Mouse (Mus musculus) neutrophil, adult 83 days (primary cell): ENCODE data around the gene Parm1. TPM values are rescaled to one million over a fixed set of nuclear protein-coding genes. Genes with fewer than 3 reads are reported as not detected.

ENCODE experiments used
- total RNA-seq, 2 experiments: library from RNA; stranded (reverse); gene quantifications; one replicate each; pipeline ENCODE4 v1.2.4; 2023

The Parm1 gene
- total RNA-seq = not detected

DNA sequence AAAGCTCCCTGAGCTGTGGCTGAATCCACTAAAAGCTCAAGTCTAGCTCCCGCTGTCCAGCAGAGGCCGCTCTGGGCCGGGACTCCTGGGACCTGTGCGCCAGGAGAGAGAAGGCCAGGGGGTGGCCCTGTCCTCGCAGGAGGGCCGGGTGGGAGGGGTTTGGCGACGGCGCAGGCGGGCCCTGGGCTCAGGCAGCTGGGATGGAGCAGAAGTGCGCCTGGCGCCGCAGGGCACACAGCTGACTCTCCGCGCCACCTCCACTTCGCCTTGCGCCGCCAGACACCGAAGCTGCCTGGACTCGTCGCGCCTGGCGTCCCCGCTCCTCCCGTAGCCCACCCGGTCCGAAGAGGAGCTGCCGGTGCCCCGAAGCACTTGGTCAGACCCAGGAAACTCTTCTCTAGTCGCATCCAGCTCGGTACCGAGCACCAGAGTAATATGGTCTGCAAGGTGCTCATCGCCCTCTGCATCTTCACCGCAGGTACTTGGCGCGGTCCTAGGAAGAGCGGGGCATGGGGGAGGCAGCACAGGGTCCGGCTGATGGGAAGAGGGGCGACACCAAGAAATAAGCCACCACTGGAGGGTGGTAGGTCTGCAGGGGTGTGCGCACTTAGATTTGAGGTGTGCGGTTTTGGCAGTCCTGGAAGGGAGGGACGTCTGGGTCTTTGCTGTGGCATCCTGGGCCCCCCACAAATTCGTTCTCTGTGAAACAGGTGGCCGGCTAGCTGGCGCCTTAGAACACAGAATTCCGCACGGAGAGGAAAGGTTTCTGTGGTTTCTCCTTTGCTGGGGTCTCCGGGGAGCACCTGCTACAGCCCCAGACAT is at the start of gene Parm1:
Parm1 (plus strand) TSS at position 136 of the 822 bp plus-strand sequence.

Other genes with a start within 250 kb of the Parm1 start
- not detected for gene Btc, start 114.6 kb upstream of the Parm1 start, total RNA-seq